Mouse (Mus musculus): ENCODE measurements around the gene Gm20671. TPM values are rescaled to one million over a fixed set of nuclear protein-coding genes. Genes with fewer than 3 reads are reported as not detected.
"Not testable (repeated sequence)": the region's sequence is repeated elsewhere in the genome, so short reads cannot be mapped to it uniquely, and the experiment has no call there.

Gm20671 gene
- polyA plus RNA-seq (2015; fragmentation: Nextera tagmentation; extraction: Ambion mirVana) = not detected in 2 replicates

DNA sequence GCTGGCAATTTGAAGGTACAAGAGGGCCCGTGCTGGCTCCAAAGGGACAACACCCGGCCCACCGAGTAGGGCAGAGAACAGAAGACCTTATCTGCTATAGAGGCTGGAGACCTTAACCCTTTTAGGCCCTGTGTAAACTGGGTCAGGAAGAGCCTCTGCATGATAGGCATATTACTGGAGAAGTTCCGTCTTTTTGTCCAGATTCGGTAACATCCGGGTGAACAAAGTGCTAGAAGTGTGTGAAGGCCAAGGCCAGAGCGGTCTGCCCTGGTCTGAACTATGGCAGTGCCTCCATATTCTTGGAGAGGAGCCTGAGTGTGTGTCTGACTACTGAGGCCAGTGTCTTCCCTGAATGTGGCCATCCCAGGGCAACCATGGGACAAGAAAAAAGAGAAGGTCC, at the start of gene Gm20671:
Gene Gm20671 (minus strand): TSS at position 101 of the 400 bp plus-strand sequence.
- no peak within 1 kb of the TSS for H3K9ac ChIP-seq
- H3K27ac ChIP-seq = no peak within 1 kb of the TSS
- no peak within 1 kb of the TSS for H3K4me2 ChIP-seq
- H3K9me3 ChIP-seq = no peaks in the 10 kb centered on the region
- no peak within 1 kb of the TSS for H3K4me3 ChIP-seq
- no peak for ATAC-seq (replicated peaks)
- 96% methylated on average over 7 of the region's 7 CpGs for WGBS
- H3K27me3 ChIP-seq (replicated peaks) = no peaks in the 10 kb centered on the region
- H3K36me3 ChIP-seq (replicated peaks) = peaks cover 55% of the 10 kb centered on the region
- no peaks in the 10 kb centered on the region for H3K4me1 ChIP-seq

DNA sequence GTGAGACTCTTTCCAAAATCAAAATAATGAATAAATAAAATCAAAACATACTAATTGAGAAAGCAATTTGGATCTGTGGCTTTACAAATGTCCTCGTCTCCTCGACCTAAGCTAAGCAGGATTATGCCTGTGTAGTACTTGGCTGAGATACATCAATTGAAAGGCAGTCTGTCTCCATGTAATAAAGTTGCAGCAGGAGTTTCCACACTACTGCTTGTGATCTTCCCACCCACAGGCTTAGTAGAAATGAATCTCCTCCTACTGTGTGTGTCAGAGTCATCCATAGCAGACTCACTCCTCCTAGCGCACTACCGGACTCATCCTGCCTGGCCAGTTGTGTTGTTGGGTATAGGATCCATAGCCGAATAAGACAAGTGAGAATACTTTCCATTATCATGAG, 45.4 kb upstream of the Gm20671 start:
- H3K9ac ChIP-seq = no peak overlapping the region
- H3K4me3 ChIP-seq = no peak overlapping the region
- no peaks in the 10 kb centered on the region for H3K27me3 ChIP-seq (replicated peaks)
- WGBS = 96% methylated on average over 5 of the region's 5 CpGs
- no peaks in the 10 kb centered on the region for H3K9me3 ChIP-seq
- H3K36me3 ChIP-seq (replicated peaks) = peaks cover 31% of the 10 kb centered on the region
- no peak overlapping the region for H3K27ac ChIP-seq
- H3K4me2 ChIP-seq = no peak overlapping the region
- ATAC-seq (replicated peaks) = no peak
- H3K4me1 ChIP-seq = no peaks in the 10 kb centered on the region

DNA sequence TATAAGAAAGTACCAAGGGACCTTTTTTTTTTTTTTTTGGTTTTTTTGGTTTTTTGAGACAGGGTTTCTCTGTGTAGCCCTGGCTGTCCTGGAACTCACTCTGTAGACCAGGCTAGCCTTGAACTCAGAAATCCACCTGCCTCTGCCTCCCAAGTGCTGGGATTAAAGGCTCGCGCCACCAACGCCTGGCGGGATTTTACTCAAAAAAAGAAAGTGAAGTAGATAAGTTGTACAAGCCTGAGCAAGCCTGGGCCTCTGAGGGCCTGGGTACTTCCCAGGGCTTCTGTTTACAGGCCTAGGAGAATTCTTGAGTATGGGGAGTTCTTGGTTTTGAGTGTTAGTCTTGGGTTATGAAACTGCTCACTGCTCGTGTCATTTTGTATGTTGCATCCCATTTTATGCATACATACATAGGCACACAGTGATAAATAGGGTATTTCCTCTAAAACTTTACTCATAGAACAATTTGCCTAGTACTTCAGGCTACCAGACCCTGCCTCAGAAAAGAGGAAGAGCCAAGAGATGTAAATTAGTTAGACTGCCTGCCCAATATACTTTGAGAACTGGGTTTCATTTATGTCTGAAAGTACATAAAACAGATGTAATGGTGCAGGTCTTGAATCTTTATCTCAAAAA, 42.6 kb upstream of the Gm20671 start:
- Histone ChIP-seq H3K4me2 (no peak overlapping the region), H3K4me1 (peaks cover 4% of the 10 kb centered on the region), H3K4me3 (no peak overlapping the region), H3K36me3 (replicated peaks) (peaks cover 26% of the 10 kb centered on the region), H3K9me3 (no peaks in the 10 kb centered on the region), H3K9ac (no peak overlapping the region), H3K27me3 (replicated peaks) (no peaks in the 10 kb centered on the region), H3K27ac (no peak overlapping the region)
- WGBS = 97% methylated on average over 5 of the region's 5 CpGs
- ATAC-seq (replicated peaks) = no peak

DNA sequence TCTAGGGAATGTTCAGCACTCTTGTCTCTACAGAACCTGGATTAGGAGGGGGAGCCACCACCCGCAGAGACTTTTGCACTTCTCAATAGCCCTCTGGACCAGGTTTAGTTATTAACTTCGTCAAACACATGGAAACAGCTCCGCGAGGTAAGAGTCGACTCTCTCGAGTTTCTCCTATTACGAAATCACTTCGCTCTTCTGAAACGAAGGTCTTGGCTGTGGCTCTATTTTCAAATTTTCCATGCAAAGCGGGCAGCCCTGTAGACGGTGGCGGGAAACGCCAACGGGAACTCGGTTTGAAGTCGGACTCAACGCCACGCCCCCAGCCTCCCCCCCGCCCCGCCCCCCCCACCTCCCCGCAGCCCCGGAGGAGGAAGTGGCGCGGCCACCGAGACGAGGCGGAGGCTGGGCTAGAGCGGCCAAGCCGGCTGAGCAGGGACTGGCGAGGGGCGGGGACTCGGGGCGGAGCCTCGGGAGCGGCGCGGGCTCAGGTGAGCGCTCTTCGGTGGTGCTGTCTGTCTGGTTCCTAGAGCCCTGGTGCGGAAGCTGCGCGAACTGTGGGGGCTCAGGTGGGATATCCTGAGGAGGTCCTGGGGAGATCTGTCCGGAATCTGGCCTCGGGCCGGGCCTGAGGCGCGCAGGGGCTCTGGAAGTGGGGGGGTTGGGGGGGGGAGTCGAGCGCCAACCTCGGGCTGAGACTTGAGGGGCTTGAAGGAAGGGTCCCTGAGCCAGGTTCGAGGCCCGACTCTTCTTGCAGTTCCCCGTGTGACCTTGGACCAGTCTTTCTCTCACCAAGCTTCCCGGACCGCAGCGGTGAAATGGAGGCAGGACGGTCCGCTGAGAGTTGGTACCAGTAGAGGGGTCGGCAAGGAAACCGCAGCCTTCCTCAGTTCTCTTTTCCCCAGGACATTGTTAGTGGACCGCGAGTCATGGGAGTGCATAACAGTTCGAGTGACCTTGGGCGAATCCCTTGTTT, 36.6 kb upstream of the Gm20671 start, which contains the start of gene Depdc5:
Gene Depdc5 (plus strand): TSS at position 449 of the 976 bp plus-strand sequence.
- Histone ChIP-seq H3K4me1 (peaks cover 12% of the 10 kb centered on the region), H3K9ac (peak within 1 kb of the TSS; percentile 58), H3K27me3 (replicated peaks) (no peaks in the 10 kb centered on the region), H3K4me3 (peak within 1 kb of the TSS; percentile 56), H3K27ac (peak within 1 kb of the TSS; percentile 74), H3K9me3 (no peaks in the 10 kb centered on the region), H3K36me3 (replicated peaks) (peaks cover 13% of the 10 kb centered on the region), H3K4me2 (peak within 1 kb of the TSS; percentile 76)
- peak; percentile 99 for ATAC-seq (replicated peaks)
- WGBS = 1% methylated on average over 53 of the region's 64 CpGs

DNA sequence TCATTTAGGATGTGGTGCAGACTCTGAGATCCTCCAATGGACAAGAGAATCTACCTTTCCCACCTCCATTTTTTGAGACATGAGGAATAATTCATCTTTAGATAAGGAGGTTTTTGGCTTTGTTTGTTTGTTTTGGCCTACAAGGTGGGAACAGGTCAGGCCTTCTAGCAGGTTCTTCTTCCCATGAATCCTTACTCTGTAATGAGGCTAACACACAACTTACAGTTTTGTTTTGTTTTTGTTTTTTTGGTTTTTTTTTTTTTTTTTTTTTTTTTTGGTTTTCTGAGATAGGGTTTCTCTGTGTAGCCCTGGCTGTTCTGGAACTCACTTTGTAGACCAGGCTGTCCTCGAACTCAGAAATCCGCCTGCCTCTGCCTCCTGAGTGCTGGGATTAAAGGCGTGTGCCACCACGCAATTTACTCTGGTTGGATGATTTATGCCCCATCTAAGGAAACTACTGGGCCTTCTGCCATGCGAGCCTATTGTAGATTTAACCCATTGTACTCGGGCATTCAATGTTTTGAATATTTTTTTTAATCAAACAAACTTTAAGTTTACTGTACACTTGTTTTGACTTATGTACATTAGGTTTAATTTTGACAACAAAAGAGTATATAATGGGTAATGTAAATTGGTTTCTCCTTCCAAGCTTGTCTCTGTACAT, 35.7 kb upstream of the Gm20671 start:
- peak overlapping the region; percentile 76; the same call in 1 of the 2 replicates for H3K4me2 ChIP-seq
- H3K36me3 ChIP-seq (replicated peaks) = peaks cover 3% of the 10 kb centered on the region; the same call in 1 of the 2 replicates
- no peak overlapping the region for H3K4me3 ChIP-seq
- no peaks in the 10 kb centered on the region for H3K27me3 ChIP-seq (replicated peaks)
- no peak overlapping the region for H3K27ac ChIP-seq
- no peak overlapping the region for H3K9ac ChIP-seq
- 80% methylated on average over 6 of the region's 6 CpGs for WGBS
- no peak for ATAC-seq (replicated peaks)
- no peaks in the 10 kb centered on the region for H3K9me3 ChIP-seq
- peaks cover 12% of the 10 kb centered on the region for H3K4me1 ChIP-seq

DNA sequence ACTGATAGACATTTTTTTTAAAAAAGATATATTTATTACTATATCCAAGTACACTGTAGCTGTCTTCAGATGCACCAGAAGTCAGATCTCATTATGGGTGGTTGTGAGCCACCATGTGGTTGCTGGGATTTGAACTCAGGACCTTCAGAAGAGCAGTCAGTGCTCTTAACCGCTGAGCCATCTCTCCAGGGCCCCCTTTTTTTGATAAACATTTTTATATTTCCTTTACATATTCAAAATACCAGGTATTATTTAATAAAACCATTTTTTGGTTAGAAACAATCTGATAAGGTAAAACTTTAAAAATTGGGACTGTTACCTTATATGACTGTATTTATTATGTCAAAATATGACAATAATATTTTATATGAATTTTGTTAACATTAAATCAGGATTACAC, 34.2 kb upstream of the Gm20671 start:
- no peak for ATAC-seq (replicated peaks)
- Histone ChIP-seq H3K36me3 (replicated peaks) (no peaks in the 10 kb centered on the region), H3K27ac (no peak overlapping the region), H3K4me3 (no peak overlapping the region), H3K4me2 (no peak overlapping the region), H3K9ac (no peak overlapping the region), H3K9me3 (no peaks in the 10 kb centered on the region), H3K4me1 (peaks cover 12% of the 10 kb centered on the region), H3K27me3 (replicated peaks) (no peaks in the 10 kb centered on the region)
- WGBS = 100% methylated on average over 1 of the region's 1 CpGs

DNA sequence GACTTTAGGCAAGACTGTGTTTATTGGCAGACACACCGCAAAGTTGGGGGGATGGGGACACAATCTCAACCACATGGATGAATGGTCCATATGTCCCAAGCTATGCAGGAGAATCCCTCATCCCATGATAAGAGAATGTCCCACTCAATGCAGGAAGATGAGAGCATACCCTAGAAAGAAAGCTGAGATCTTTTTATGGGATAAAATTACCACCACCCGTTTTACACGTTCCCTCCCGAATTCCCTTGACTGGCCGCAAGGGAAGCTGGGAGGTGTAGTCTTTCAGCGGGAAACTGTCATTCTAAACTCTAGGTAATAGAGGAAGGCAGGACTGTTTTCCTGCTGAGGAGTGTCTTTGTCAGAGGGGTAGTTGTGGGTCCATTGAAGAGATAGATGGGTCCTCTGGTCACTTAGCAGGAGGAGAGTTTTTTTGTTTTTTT, 30.9 kb upstream of the Gm20671 start:
- no peak for ATAC-seq (replicated peaks)
- Histone ChIP-seq H3K27ac (peak overlapping the region; percentile 68), H3K27me3 (replicated peaks) (no peaks in the 10 kb centered on the region), H3K4me2 (peak overlapping the region; percentile 54), H3K4me3 (peak overlapping the region; percentile 46), H3K9ac (peak overlapping the region; percentile 48), H3K4me1 (peaks cover 12% of the 10 kb centered on the region), H3K9me3 (no peaks in the 10 kb centered on the region), H3K36me3 (replicated peaks) (no peaks in the 10 kb centered on the region)
- WGBS = 3% methylated on average over 6 of the region's 6 CpGs

DNA sequence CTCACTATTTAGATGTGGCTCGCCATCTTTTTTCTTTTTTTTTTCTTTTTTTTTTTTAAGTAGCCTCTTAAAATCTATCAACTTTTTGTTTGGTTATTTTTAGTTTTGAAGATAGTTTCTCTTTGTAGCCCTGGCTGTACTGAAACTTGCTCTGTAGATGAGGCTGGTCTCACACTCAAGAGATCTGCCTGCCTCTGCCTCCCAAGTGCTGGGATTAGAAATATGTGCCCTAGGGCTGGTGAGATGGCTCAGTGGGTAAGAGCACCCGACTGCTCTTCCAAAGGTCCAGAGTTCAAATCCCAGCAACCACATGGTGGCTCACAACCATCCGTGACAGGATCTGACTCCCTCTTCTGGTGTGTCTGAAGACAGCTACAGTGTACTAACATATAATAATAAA, 28.4 kb upstream of the Gm20671 start:
- H3K4me1 ChIP-seq = peaks cover 31% of the 10 kb centered on the region
- not testable (repeated sequence) for H3K9ac ChIP-seq; H3K4me2 ChIP-seq; H3K27ac ChIP-seq; H3K36me3 ChIP-seq (replicated peaks); H3K9me3 ChIP-seq; H3K27me3 ChIP-seq (replicated peaks); ATAC-seq (replicated peaks); H3K4me3 ChIP-seq
- 89% methylated on average over 3 of the region's 3 CpGs for WGBS

DNA sequence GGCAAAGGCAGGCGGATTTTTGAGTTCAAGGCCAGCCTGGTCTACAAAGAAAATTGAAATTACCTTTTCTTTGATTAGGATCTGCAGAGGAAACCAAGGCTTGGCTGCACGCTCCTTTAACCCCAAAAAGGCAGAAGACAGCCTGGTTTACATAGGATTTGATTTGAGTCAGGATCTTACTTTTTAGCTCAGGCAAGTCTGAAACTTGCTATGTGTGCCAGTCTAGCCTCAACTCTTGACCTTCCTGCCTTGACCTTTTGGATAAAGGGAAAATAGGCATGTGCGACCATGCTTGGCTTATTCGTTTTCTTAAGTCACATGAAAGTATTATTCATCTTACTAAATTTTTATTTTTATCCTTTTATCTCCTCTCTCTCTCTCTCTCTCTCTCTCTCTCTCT, 27.9 kb upstream of the Gm20671 start:
- Histone ChIP-seq H3K4me3 (no peak overlapping the region), H3K27ac (peak overlapping the region; percentile 77; the same call in 1 of the 2 replicates), H3K9ac (no peak overlapping the region), H3K9me3 (no peaks in the 10 kb centered on the region), H3K36me3 (replicated peaks) (peaks cover 4% of the 10 kb centered on the region; the same call in 1 of the 2 replicates), H3K4me1 (peaks cover 31% of the 10 kb centered on the region), H3K27me3 (replicated peaks) (no peaks in the 10 kb centered on the region), H3K4me2 (no peak overlapping the region; the same call in 1 of the 2 replicates)
- ATAC-seq (replicated peaks) = no peak
- WGBS = 82% methylated on average over 4 of the region's 4 CpGs

DNA sequence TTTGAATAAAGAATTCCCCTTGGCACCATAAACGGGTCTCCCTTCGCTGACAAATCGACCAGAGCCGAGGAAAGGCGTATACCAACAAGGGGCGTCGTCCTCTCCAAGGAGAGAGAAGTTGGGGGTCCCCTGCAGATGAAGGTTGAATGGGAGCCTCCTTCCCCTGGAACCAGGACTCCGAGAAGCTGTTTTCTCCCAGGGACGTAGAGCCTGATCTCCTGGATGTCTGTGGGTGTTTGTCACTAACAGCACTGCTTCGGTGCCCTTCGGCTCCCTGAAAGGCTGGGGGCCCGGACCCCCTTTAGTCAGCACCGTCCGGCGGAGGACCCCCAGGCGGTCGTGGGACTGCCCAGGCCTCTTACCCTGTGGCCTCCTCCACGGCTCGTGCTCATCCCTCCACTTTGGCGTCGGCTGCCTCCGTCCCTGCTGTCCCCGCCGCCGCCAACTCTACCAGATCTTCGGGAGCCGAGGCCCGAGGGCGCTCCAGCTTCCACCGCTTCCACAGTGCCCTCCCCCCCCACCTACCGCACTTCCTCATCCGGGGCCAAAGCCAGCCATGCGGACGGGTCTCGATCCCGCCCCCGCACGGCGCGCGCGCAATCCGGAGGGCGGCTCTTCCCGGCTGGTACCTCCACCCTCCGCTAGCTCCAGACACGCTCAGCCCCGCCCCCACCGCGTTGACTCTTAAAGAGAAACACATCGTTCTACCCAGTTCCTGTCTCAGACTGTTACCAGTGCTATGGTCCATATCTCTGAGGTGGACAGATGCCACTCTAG, 27.0 kb upstream of the Gm20671 start, which contains the start of gene Prr14l:
Gene Prr14l (minus strand): TSS at position 526 of the 777 bp plus-strand sequence.
- WGBS = 0% methylated on average over 50 of the region's 51 CpGs
- ATAC-seq (replicated peaks) = peak; percentile 97
- Histone ChIP-seq H3K9me3 (no peaks in the 10 kb centered on the region), H3K4me3 (peak within 1 kb of the TSS; percentile 91), H3K9ac (peak within 1 kb of the TSS; percentile 94), H3K4me1 (peaks cover 31% of the 10 kb centered on the region), H3K27ac (peak within 1 kb of the TSS; percentile 86), H3K36me3 (replicated peaks) (peaks cover 4% of the 10 kb centered on the region; the same call in 1 of the 2 replicates), H3K27me3 (replicated peaks) (no peaks in the 10 kb centered on the region), H3K4me2 (peak within 1 kb of the TSS; percentile 71)

DNA sequence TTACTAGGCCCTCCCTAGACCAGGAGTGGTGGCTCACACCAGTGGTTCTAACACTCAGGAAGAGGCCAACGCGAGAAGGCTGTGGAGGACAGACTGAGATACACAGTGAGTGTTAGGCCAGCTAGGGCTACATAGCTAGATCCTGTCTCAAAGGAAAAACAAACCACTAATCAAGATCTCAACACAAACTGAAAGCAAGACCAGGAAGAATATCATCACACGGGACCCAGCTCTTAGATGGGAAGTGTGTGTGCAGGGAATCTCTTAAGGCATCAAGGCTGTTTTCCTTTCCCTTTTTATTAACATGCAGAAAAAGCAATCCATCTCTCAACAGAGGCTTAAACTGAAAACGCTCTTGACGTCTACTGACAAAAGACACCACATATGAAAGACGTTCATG, 25.1 kb upstream of the Gm20671 start:
- Histone ChIP-seq H3K4me3 (no peak overlapping the region; the same call in 1 of the 2 replicates), H3K36me3 (replicated peaks) (peaks cover 4% of the 10 kb centered on the region; the same call in 1 of the 2 replicates), H3K27ac (no peak overlapping the region), H3K4me1 (peaks cover 31% of the 10 kb centered on the region), H3K9ac (peak overlapping the region; percentile 2; the same call in 1 of the 2 replicates), H3K4me2 (peak overlapping the region; percentile 71), H3K27me3 (replicated peaks) (no peaks in the 10 kb centered on the region), H3K9me3 (no peaks in the 10 kb centered on the region)
- WGBS = 75% methylated on average over 6 of the region's 6 CpGs
- ATAC-seq (replicated peaks) = no peak

Data from midbrain, embryonic 15.5 days (tissue).